Mouse (Mus musculus): ENCODE data around the gene Lrrc63. TPM values are rescaled to one million over a fixed set of nuclear protein-coding genes. Genes with fewer than 3 reads are reported as not detected.
"Not testable (repeated sequence)": the region's sequence is repeated elsewhere in the genome, so short reads cannot be mapped to it uniquely, and the experiment has no call there.

The Lrrc63 gene
- total RNA-seq (2014; fragmentation: Nextera tagmentation) (not detected in 2 replicates), total RNA-seq (2017) (not detected in 2 replicates)

DNA sequence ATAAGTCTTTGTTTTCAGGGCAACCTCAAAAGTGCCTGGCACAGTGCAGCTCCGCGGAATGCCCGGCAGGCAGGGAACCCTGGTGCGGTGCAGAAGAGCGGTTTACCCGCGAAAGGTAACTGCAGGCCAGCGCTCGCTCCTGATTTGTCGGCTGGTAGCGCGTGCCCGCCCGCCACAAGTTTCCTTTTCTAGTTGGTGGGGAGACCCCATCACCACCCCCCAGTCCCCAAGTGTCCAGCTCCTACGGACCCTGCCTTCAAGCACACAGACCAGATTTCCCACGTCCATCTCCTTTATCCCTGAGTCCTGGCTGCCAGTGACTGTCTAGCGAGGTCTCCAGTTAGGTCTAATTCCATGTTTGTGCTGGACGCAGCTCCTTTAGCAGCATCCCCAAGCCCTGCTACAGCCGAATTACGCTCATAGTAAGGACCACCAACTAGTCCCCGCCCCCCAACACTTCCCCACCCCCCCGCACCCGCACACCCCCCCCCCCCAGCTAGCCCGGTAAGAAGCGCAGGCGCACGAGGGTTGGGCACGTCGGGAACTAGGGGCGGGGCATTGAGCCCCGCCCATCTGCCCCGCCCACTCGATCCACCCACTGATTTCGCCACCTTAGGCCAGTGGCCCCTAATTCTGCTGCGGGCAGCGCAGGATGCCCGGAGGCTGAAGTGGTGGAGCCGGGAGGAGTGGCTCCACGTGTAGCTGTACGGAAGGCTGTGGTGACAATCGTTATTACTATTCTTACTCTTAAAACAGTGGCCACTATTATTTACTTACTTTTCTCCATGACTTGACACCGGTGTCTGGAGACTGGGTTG is at the start of gene Lrrc63, which contains the start of gene Lcp1:
Gene Lrrc63, minus strand, starts transcription at position 381 of the 818 bp plus-strand sequence.
Gene Lcp1, plus strand, starts transcription at position 601 of the 818 bp plus-strand sequence.
- peak; percentile 98 for ATAC-seq (replicated peaks; ENCODE audit: poor library complexity, severe bottlenecking)

GRCm38 (mm10) chr14:75179255-75179963 is 48.7 kb upstream of the Lrrc63 start:
- peak; percentile 32 for ATAC-seq (replicated peaks; ENCODE audit: poor library complexity, severe bottlenecking)

DNA sequence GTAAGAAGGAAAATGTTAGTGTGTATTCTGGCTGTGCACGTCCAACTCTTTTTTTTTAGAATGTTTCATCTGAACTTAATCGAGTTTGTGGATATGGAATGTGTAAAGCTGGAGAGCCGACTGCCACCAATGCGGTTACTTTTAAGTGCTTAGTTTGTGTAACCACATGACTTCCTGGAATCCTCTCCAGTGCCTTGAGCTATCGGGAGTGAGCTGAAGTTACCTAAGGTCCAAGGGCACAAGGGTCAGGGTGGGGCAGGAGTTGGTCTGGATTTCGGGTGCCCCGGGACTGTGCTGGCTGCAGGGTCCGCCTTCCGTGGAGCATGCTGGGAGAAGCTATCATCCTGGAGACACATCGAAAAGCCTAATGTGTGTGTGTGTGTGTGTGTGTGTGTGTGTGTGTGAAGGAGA is 48.1 kb upstream of the Lrrc63 start:
- peak; percentile 4; the same call in 1 of the 2 replicates for ATAC-seq (replicated peaks; ENCODE audit: poor library complexity, severe bottlenecking)

DNA sequence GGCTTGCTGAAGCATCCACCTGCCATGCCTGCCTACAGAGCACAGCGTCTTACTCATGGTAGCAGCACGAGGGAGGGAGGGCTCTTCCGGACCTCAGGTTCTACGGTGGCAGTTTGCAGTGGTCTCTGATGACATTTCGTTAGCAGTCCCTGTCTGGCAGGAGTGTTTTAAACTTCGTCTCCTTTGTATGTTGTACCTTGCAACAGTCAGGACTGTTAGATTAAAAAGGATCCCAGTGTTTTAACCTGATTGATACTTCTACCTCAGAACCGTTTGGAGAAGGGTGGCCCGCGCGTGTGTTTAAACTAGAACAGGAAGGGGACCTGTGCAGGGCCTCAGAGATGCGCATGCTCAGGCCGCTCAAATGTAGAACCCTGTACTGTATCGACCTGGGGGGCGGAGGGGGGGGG is 47.7 kb upstream of the Lrrc63 start:
- ATAC-seq (replicated peaks; ENCODE audit: poor library complexity, severe bottlenecking): 0 out of 2 replicates have a peak, but pooled peaks have one; percentile 8

DNA sequence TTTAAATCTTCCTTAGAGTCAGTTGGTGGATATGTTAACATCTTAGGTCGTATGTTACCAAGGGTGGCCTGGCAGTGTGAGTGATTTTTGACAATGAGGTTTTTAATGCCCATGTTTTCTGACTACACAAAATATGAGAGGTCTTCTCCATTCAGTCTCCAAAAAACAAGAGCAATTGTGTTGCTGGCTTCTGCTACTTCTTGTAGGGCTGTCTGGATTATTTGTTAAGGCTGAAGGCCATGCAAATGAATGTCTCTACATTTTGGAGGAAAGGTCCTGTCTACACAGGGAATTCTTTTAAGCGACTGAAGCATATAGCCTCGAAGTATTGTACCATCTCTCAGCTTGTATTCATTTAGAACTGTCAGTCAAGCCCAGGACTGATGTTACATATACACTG is 46.7 kb upstream of the Lrrc63 start:
- ATAC-seq (replicated peaks; ENCODE audit: poor library complexity, severe bottlenecking): no peak

GRCm38 (mm10) chr14:75176425-75177045 is 45.9 kb upstream of the Lrrc63 start:
- ATAC-seq (replicated peaks; ENCODE audit: poor library complexity, severe bottlenecking): peak; percentile 25

DNA sequence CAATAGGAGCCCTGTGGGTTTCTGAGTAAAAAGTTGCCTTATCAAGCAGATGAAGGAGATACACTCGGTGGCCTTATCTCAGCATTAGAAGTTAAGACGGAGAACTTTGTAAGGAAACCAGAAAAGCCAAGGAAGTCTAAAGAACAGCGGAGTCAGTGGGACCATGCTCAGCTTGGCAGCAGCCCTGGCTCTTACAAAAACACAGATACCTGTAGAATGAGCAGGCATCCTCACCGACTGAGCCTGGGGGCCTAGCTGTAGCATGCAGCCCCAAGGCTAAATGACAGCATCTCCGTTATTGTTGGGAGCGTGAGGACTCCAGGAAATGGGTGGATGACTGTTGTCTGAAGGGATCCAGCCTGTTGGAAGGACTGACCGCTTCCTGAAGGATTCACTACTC is 45.1 kb upstream of the Lrrc63 start:
- no peak for ATAC-seq (replicated peaks; ENCODE audit: poor library complexity, severe bottlenecking)

DNA sequence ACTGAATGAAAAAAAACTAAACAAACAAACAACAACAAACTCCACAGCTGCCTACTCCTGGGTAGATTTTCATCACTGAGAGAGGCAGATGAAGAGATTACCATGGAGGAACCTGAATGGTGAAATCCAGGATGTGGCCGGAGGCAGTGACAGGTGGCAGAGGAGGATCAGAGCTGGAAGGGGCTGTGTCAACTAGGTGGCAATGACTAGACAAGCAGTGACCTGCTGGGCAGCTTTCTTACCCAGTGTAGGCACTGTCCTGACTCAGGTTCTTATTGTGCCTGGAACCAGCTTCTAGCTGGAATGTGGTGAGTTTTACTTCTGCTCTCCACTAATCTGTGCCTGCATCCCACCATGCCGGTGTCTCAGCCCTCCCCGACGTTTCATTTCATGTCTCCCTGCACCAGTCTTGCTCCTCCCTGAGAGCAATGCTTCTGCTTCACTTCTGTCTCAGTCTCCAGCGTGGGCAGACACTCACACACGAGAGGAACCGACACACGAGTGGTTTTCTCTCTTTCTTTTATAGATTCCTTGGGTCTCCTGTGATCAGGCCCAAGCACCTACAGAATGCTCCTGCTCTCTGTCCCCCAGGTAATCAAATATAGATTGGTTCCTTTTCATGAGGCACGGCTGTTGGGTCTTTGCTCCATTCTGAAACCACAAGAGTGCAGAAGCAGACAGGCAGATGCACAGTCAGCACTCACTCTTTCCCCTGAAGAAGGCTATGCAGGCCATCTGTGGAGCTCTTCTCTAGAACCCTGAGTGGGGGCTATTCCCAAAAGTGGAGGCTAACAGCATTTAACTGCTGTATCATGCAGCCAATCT is 44.3 kb upstream of the Lrrc63 start:
- peak; percentile 55 for ATAC-seq (replicated peaks; ENCODE audit: poor library complexity, severe bottlenecking)

GRCm38 (mm10) chr14:75174296-75174695 is 43.6 kb upstream of the Lrrc63 start:
- no peak for ATAC-seq (replicated peaks; ENCODE audit: poor library complexity, severe bottlenecking)

DNA sequence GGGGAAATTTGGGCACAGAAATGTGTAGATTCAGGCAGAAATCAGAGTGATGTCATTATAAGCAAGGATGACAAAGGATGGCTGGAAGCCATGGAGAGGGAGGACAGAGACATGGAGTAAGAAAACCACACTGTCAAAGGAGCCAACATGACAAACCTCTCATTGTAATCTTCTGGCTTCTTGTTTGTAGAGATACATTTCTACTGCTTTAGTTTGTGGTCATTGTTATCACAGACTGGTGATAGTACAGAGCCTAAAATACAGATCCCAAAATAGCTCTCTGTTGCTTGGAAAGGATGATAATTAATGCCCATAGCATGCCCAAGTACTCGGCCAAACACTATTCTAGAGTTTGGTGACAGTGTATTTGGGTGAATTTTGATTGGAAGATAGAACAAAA is 39.9 kb upstream of the Lrrc63 start:
- ATAC-seq (replicated peaks; ENCODE audit: poor library complexity, severe bottlenecking): no peak

DNA sequence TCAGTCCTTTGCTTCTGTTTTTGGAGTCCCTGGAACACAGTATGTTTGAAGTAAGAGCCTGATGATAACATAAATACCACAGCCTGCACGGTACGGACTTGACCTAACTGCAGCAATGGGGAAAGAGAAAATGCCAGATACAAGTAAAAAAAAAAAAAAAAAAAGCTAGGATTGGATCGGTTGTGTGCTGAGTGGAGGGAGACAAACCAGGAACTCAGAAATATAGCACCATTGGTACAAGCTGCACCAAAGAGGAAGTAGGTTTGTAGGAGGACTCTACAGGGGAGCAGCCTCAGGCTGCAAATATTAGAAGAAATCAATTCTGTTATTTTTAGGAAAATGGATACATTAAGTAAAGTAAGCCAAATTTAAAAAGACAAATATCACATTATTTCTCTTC is 37.8 kb upstream of the Lrrc63 start:
- ATAC-seq (replicated peaks; ENCODE audit: poor library complexity, severe bottlenecking): peak; percentile 73

GRCm38 (mm10) chr14:75165574-75166131 is 35.0 kb upstream of the Lrrc63 start:
- ATAC-seq (replicated peaks; ENCODE audit: poor library complexity, severe bottlenecking): no peak

GRCm38 (mm10) chr14:75164345-75164744 is 33.7 kb upstream of the Lrrc63 start:
- peak; percentile 21 for ATAC-seq (replicated peaks; ENCODE audit: poor library complexity, severe bottlenecking)

DNA sequence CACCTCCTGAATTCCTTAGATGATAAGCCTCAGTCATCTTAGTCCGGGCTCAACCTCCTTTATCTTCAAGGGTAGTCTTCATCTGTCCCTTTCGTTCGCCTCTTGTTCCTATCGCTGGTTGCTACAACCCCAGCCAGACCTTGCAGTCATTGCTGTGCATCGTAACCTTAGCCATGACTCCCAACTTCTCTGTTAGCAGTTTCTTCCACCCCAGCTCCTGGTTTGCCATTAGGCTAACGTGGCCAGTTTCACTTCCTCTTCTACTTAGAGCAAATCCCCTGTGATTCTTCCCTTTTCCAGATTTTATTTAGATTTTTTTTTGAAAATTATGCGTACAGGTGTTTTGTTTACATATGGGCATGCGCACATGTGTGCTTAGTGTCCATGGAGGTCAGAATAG is 33.2 kb upstream of the Lrrc63 start:
- ATAC-seq (replicated peaks; ENCODE audit: poor library complexity, severe bottlenecking): peak; percentile 93

- no peak for ATAC-seq (replicated peaks; ENCODE audit: poor library complexity, severe bottlenecking)
Measured at GRCm38 (mm10) chr14:75159375-75159774, 28.7 kb upstream of the Lrrc63 start.

- ATAC-seq (replicated peaks; ENCODE audit: poor library complexity, severe bottlenecking): no peak
Measured at GRCm38 (mm10) chr14:75154481-75154880, 23.8 kb upstream of the Lrrc63 start.

- ATAC-seq (replicated peaks; ENCODE audit: poor library complexity, severe bottlenecking): peak; percentile 90
Measured at GRCm38 (mm10) chr14:75151146-75151545, 20.5 kb upstream of the Lrrc63 start.

DNA sequence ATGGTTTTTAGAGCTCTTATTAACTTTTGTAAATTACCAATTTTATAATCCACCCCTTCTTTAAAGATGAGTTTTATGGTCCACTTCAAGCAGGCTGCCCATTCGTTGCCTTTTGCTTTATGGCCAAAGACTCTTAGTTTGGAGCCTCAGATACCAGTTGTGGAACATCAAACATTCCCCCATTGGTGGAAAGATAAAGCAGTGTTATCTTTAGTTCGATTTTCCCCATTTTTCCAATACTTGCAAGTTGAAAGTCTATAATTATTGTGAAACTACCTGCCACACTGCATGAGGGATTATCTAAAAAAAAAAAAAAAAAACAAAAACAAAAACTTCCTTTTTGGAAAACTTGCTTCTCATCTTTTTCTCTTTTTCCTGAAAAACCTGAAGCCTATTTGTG is 20.0 kb upstream of the Lrrc63 start:
- ATAC-seq (replicated peaks; ENCODE audit: poor library complexity, severe bottlenecking): no peak

GRCm38 (mm10) chr14:75148229-75148628 is 17.5 kb upstream of the Lrrc63 start:
- peak; percentile 78 for ATAC-seq (replicated peaks; ENCODE audit: poor library complexity, severe bottlenecking)

- not testable (repeated sequence) for ATAC-seq (replicated peaks; ENCODE audit: poor library complexity, severe bottlenecking)
Measured at GRCm38 (mm10) chr14:75147706-75148105, 17.0 kb upstream of the Lrrc63 start.

Measured in granulocyte monocyte progenitor cell, adult 5-6 weeks (primary cell).